Mouse (Mus musculus): ENCODE measurements around the gene Ndufa6. TPM values are rescaled to one million over a fixed set of nuclear protein-coding genes. Genes with fewer than 3 reads are reported as not detected.
A peak's percentile ranks its signal among the peaks of the same experiment; 100 is the strongest.

Gene Ndufa6
- polyA plus RNA-seq, 1 experiment from 2014 or later, result 609 TPM

- Histone ChIP-seq H3K36me3 (ENCODE audit: control insufficient read depth, insufficient read depth) (peaks cover 33% of the 10 kb centered on the region), H3K4me1 (ENCODE audit: control insufficient read depth, insufficient read depth, low read length) (peaks cover 20% of the 10 kb centered on the region), H3K4me2 (ENCODE audit: low read depth, low read length) (peak overlapping the region; percentile 97), H3K27me3 (ENCODE audit: control insufficient read depth, insufficient read depth, low read length) (no peaks in the 10 kb centered on the region), H3K9ac (ENCODE audit: low read length) (peak overlapping the region; percentile 92), H3K27ac (ENCODE audit: low read length) (peak overlapping the region; percentile 91), H3K4me3 (ENCODE audit: low read length) (peak overlapping the region; percentile 86), H3K9me3 (replicated peaks; ENCODE audit: control insufficient read depth, low read length) (no peaks in the 10 kb centered on the region)
- WGBS, result 71% methylated on average over 4 of the region's 4 CpGs
- no peak for ATAC-seq (replicated peaks; ENCODE audit: extremely low read depth, insufficient read depth, low FRiP score)
These were observed 6.8 kb downstream of the Ndufa6 start for GRCm38 (mm10) chr15:82347303-82347676.

- Histone ChIP-seq H3K27me3 (ENCODE audit: control insufficient read depth, insufficient read depth, low read length) (no peaks in the 10 kb centered on the region), H3K27ac (ENCODE audit: low read length) (peak overlapping the region; percentile 91), H3K9me3 (replicated peaks; ENCODE audit: control insufficient read depth, low read length) (no peaks in the 10 kb centered on the region), H3K4me1 (ENCODE audit: control insufficient read depth, insufficient read depth, low read length) (peaks cover 20% of the 10 kb centered on the region), H3K4me2 (ENCODE audit: low read depth, low read length) (peak overlapping the region; percentile 97), H3K4me3 (ENCODE audit: low read length) (peak overlapping the region; percentile 86), H3K9ac (ENCODE audit: low read length) (peak overlapping the region; percentile 92), H3K36me3 (ENCODE audit: control insufficient read depth, insufficient read depth) (peaks cover 33% of the 10 kb centered on the region)
- no peak for ATAC-seq (replicated peaks; ENCODE audit: extremely low read depth, insufficient read depth, low FRiP score)
- 40% methylated on average over 14 of the region's 14 CpGs for WGBS
These were observed 7.4 kb downstream of the Ndufa6 start for GRCm38 (mm10) chr15:82346580-82347302.

- Histone ChIP-seq H3K27me3 (ENCODE audit: control insufficient read depth, insufficient read depth, low read length) (no peaks in the 10 kb centered on the region), H3K9me3 (replicated peaks; ENCODE audit: control insufficient read depth, low read length) (no peaks in the 10 kb centered on the region), H3K4me3 (ENCODE audit: low read length) (peak overlapping the region; percentile 86), H3K4me2 (ENCODE audit: low read depth, low read length) (peak overlapping the region; percentile 97), H3K27ac (ENCODE audit: low read length) (peak overlapping the region; percentile 91), H3K4me1 (ENCODE audit: control insufficient read depth, insufficient read depth, low read length) (peaks cover 26% of the 10 kb centered on the region), H3K9ac (ENCODE audit: low read length) (peak overlapping the region; percentile 92), H3K36me3 (ENCODE audit: control insufficient read depth, insufficient read depth) (peaks cover 31% of the 10 kb centered on the region)
- ATAC-seq (replicated peaks; ENCODE audit: extremely low read depth, insufficient read depth, low FRiP score), result peak; percentile 96
- WGBS, result under 1% methylated on average over 51 of the region's 51 CpGs
These were observed 8.2 kb downstream of the Ndufa6 start for GRCm38 (mm10) chr15:82345820-82346470.

GRCm38 (mm10) chr15:82344971-82345370, 9.2 kb downstream of the Ndufa6 start:
- Histone ChIP-seq H3K36me3 (ENCODE audit: control insufficient read depth, insufficient read depth) (peaks cover 22% of the 10 kb centered on the region), H3K27ac (ENCODE audit: low read length) (peak overlapping the region; percentile 41; the same call in 1 of the 2 replicates), H3K9ac (ENCODE audit: low read length) (no peak overlapping the region), H3K9me3 (replicated peaks; ENCODE audit: control insufficient read depth, low read length) (no peaks in the 10 kb centered on the region), H3K4me2 (ENCODE audit: low read depth, low read length) (no peak overlapping the region), H3K4me3 (ENCODE audit: low read length) (no peak overlapping the region), H3K4me1 (ENCODE audit: control insufficient read depth, insufficient read depth, low read length) (peaks cover 31% of the 10 kb centered on the region), H3K27me3 (ENCODE audit: control insufficient read depth, insufficient read depth, low read length) (no peaks in the 10 kb centered on the region)
- WGBS, result 80% methylated on average over 6 of the region's 6 CpGs
- no peak for ATAC-seq (replicated peaks; ENCODE audit: extremely low read depth, insufficient read depth, low FRiP score)

- no peak overlapping the region for H3K4me2 ChIP-seq (ENCODE audit: low read depth, low read length)
- 88% methylated on average over 27 of the region's 27 CpGs for WGBS
These were observed 10.5 kb downstream of the Ndufa6 start for GRCm38 (mm10) chr15:82343368-82344287.

GRCm38 (mm10) chr15:82342543-82342935, 11.6 kb downstream of the Ndufa6 start:
- Histone ChIP-seq H3K9ac (ENCODE audit: low read length) (peak overlapping the region; percentile 87), H3K9me3 (replicated peaks; ENCODE audit: control insufficient read depth, low read length) (no peaks in the 10 kb centered on the region), H3K36me3 (ENCODE audit: control insufficient read depth, insufficient read depth) (no peaks in the 10 kb centered on the region), H3K4me2 (ENCODE audit: low read depth, low read length) (peak overlapping the region; percentile 76), H3K4me1 (ENCODE audit: control insufficient read depth, insufficient read depth, low read length) (peaks cover 36% of the 10 kb centered on the region), H3K4me3 (ENCODE audit: low read length) (peak overlapping the region; percentile 64; the same call in 1 of the 2 replicates), H3K27me3 (ENCODE audit: control insufficient read depth, insufficient read depth, low read length) (no peaks in the 10 kb centered on the region), H3K27ac (ENCODE audit: low read length) (peak overlapping the region; percentile 86)
- WGBS, result 73% methylated on average over 5 of the region's 5 CpGs
- ATAC-seq (replicated peaks; ENCODE audit: extremely low read depth, insufficient read depth, low FRiP score), result no peak

More at GRCm38 (mm10) chr15:82343368-82344287, 10.5 kb downstream of the Ndufa6 start:
- no peaks in the 10 kb centered on the region for H3K9me3 ChIP-seq (replicated peaks; ENCODE audit: control insufficient read depth, low read length)
- no peak overlapping the region for H3K9ac ChIP-seq (ENCODE audit: low read length)
- no peaks in the 10 kb centered on the region for H3K27me3 ChIP-seq (ENCODE audit: control insufficient read depth, insufficient read depth, low read length)
- no peak for ATAC-seq (replicated peaks; ENCODE audit: extremely low read depth, insufficient read depth, low FRiP score)
- no peak overlapping the region for H3K4me3 ChIP-seq (ENCODE audit: low read length)
- H3K36me3 ChIP-seq (ENCODE audit: control insufficient read depth, insufficient read depth), result peaks cover 9% of the 10 kb centered on the region
- H3K27ac ChIP-seq (ENCODE audit: low read length), result no peak overlapping the region
- H3K4me1 ChIP-seq (ENCODE audit: control insufficient read depth, insufficient read depth, low read length), result peaks cover 31% of the 10 kb centered on the region

- Histone ChIP-seq H3K4me3 (ENCODE audit: low read length) (peak overlapping the region; percentile 64), H3K27me3 (ENCODE audit: control insufficient read depth, insufficient read depth, low read length) (no peaks in the 10 kb centered on the region), H3K4me1 (ENCODE audit: control insufficient read depth, insufficient read depth, low read length) (peaks cover 33% of the 10 kb centered on the region), H3K9ac (ENCODE audit: low read length) (peak overlapping the region; percentile 87), H3K27ac (ENCODE audit: low read length) (peak overlapping the region; percentile 86), H3K36me3 (ENCODE audit: control insufficient read depth, insufficient read depth) (no peaks in the 10 kb centered on the region; the same call in 1 of the 2 replicates), H3K4me2 (ENCODE audit: low read depth, low read length) (peak overlapping the region; percentile 76), H3K9me3 (replicated peaks; ENCODE audit: control insufficient read depth, low read length) (no peaks in the 10 kb centered on the region)
- no peak for ATAC-seq (replicated peaks; ENCODE audit: extremely low read depth, insufficient read depth, low FRiP score)
- WGBS, result 35% methylated on average over 15 of the region's 15 CpGs
These were observed 12.2 kb downstream of the Ndufa6 start for GRCm38 (mm10) chr15:82341675-82342542.

GRCm38 (mm10) chr15:82341036-82341501, 13.1 kb downstream of the Ndufa6 start:
- Histone ChIP-seq H3K36me3 (ENCODE audit: control insufficient read depth, insufficient read depth) (peaks cover 5% of the 10 kb centered on the region), H3K4me3 (ENCODE audit: low read length) (peak overlapping the region; percentile 64), H3K9me3 (replicated peaks; ENCODE audit: control insufficient read depth, low read length) (no peaks in the 10 kb centered on the region), H3K27me3 (ENCODE audit: control insufficient read depth, insufficient read depth, low read length) (no peaks in the 10 kb centered on the region), H3K27ac (ENCODE audit: low read length) (peak overlapping the region; percentile 86), H3K9ac (ENCODE audit: low read length) (peak overlapping the region; percentile 87), H3K4me1 (ENCODE audit: control insufficient read depth, insufficient read depth, low read length) (peaks cover 29% of the 10 kb centered on the region), H3K4me2 (ENCODE audit: low read depth, low read length) (peak overlapping the region; percentile 76)
- 2% methylated on average over 40 of the region's 40 CpGs for WGBS
- ATAC-seq (replicated peaks; ENCODE audit: extremely low read depth, insufficient read depth, low FRiP score), result 0 out of 2 replicates have a peak, but pooled peaks have one; percentile 3
